Mouse (Mus musculus): ENCODE data around the gene C1qc. TPM values are rescaled to one million over a fixed set of nuclear protein-coding genes. Genes with fewer than 3 reads are reported as not detected.

The C1qc gene
- polyA plus RNA-seq, 1 experiment = not detected

DNA sequence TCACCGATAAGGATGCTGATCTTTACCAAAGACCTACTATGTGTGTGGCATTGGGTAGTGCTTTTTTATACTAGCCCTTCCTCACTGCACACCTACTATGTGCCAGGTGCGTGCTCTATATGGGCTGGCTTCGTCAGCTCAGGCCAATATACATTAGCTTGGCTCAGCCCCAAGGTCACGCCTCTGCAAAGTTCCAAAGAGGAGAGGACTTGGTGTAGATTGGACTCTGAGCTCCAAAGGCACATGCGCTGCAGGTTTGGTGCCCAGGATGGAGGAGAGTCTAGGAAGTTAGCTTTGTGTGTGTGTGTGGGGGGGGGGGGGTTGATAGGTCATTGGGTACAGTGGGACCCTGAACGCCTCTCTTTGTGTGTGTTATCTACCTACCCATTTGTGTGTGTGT, 24.5 kb downstream of the C1qc start:
- Histone ChIP-seq H3K27me3 (ENCODE audit: control insufficient read depth, insufficient read depth, insufficient read length) (peaks cover 49% of the 10 kb centered on the region), H3K79me3 (ENCODE audit: low read depth) (no peaks in the 10 kb centered on the region), H3ac (ENCODE audit: control insufficient read depth, insufficient read length, low read depth) (no peak overlapping the region), H3K79me2 (ENCODE audit: control insufficient read depth, insufficient read depth) (no peaks in the 10 kb centered on the region), H3K4me3 (ENCODE audit: insufficient read depth, poor library complexity, severe bottlenecking) (no peak overlapping the region), H3K36me3 (ENCODE audit: control insufficient read depth, insufficient read depth) (no peaks in the 10 kb centered on the region)
- TF ChIP-seq MYOD1 (IDR thresholded peaks at IDR 0.05; ENCODE audit: control insufficient read depth, insufficient read length, low read depth) (no peak), FOSL1 (IDR thresholded peaks at IDR 0.05; ENCODE audit: insufficient read depth, low read length, poor library complexity, severe bottlenecking) (no peak), CTCF (IDR thresholded peaks at IDR 0.05; ENCODE audit: control insufficient read depth, insufficient read depth, insufficient read length) (no peak), MAX (IDR thresholded peaks at IDR 0.05) (no peak), CEBPB (IDR thresholded peaks at IDR 0.05; ENCODE audit: low read depth) (no peak), USF1 (IDR thresholded peaks at IDR 0.05; ENCODE audit: low read depth) (no peak), MYOG (IDR thresholded peaks at IDR 0.05; ENCODE audit: control insufficient read depth, extremely low read depth, insufficient read length) (no peak)

- TF ChIP-seq MYOD1 (IDR thresholded peaks at IDR 0.05; ENCODE audit: control insufficient read depth, insufficient read length, low read depth) (no peak), MAX (IDR thresholded peaks at IDR 0.05) (no peak), MYOG (IDR thresholded peaks at IDR 0.05; ENCODE audit: control insufficient read depth, extremely low read depth, insufficient read length) (no peak), FOSL1 (IDR thresholded peaks at IDR 0.05; ENCODE audit: insufficient read depth, low read length, poor library complexity, severe bottlenecking) (no peak), CEBPB (IDR thresholded peaks at IDR 0.05; ENCODE audit: low read depth) (no peak), CTCF (IDR thresholded peaks at IDR 0.05; ENCODE audit: control insufficient read depth, insufficient read depth, insufficient read length) (no peak), USF1 (IDR thresholded peaks at IDR 0.05; ENCODE audit: low read depth) (no peak)
- no peaks in the 10 kb centered on the region for H3K36me3 ChIP-seq (ENCODE audit: control insufficient read depth, insufficient read depth)
- H3ac ChIP-seq (ENCODE audit: control insufficient read depth, insufficient read length, low read depth) = no peak overlapping the region
- no peak overlapping the region for H3K4me3 ChIP-seq (ENCODE audit: insufficient read depth, poor library complexity, severe bottlenecking)
- peaks cover 54% of the 10 kb centered on the region for H3K27me3 ChIP-seq (ENCODE audit: control insufficient read depth, insufficient read depth, insufficient read length)
- H3K79me2 ChIP-seq (ENCODE audit: control insufficient read depth, insufficient read depth) = no peaks in the 10 kb centered on the region
- no peaks in the 10 kb centered on the region for H3K79me3 ChIP-seq (ENCODE audit: low read depth)
These were observed 25.0 kb downstream of the C1qc start for GRCm38 (mm10) chr4:136867690-136868345.

DNA sequence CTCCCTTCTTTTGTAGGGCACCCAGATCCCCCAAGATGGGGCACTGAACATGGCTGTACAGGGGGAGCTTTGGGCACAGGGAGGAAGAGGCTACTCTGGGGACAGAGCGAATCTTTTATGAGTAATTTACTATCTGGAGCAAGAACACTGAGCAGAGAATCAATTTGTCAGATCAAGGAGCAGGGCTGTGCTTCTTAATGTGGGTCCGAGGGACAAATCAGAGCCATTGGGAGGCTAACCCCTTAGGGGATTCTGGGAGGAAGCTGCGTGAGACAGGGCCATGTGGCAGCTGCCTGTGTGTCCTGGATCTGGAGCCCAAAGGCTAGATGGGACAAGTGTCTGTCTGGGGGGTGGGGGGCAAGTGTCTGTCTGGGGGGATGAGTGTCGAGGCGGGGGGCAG, 27.3 kb downstream of the C1qc start:
- Histone ChIP-seq H3K79me3 (ENCODE audit: low read depth) (no peaks in the 10 kb centered on the region), H3K27me3 (ENCODE audit: control insufficient read depth, insufficient read depth, insufficient read length) (peaks cover 62% of the 10 kb centered on the region), H3K36me3 (ENCODE audit: control insufficient read depth, insufficient read depth) (no peaks in the 10 kb centered on the region), H3ac (ENCODE audit: control insufficient read depth, insufficient read length, low read depth) (no peak overlapping the region), H3K4me3 (ENCODE audit: insufficient read depth, poor library complexity, severe bottlenecking) (no peak overlapping the region), H3K79me2 (ENCODE audit: control insufficient read depth, insufficient read depth) (no peaks in the 10 kb centered on the region)
- no peak for TF ChIP-seq FOSL1 (IDR thresholded peaks at IDR 0.05; ENCODE audit: insufficient read depth, low read length, poor library complexity, severe bottlenecking)
- no peak for TF ChIP-seq MAX (IDR thresholded peaks at IDR 0.05)
- no peak for TF ChIP-seq USF1 (IDR thresholded peaks at IDR 0.05; ENCODE audit: low read depth)
- TF ChIP-seq CEBPB (IDR thresholded peaks at IDR 0.05; ENCODE audit: low read depth) = no peak

- no peak overlapping the region for H3ac ChIP-seq (ENCODE audit: control insufficient read depth, insufficient read length, low read depth)
- no peak for TF ChIP-seq USF1 (IDR thresholded peaks at IDR 0.05; ENCODE audit: low read depth)
- TF ChIP-seq CTCF (IDR thresholded peaks at IDR 0.05; ENCODE audit: control insufficient read depth, insufficient read depth, insufficient read length) = no peak
- TF ChIP-seq CEBPB (IDR thresholded peaks at IDR 0.05; ENCODE audit: low read depth) = no peak
- no peak for TF ChIP-seq MYOG (IDR thresholded peaks at IDR 0.05; ENCODE audit: control insufficient read depth, extremely low read depth, insufficient read length)
- TF ChIP-seq FOSL1 (IDR thresholded peaks at IDR 0.05; ENCODE audit: insufficient read depth, low read length, poor library complexity, severe bottlenecking) = no peak
- no peak for TF ChIP-seq MAX (IDR thresholded peaks at IDR 0.05)
- TF ChIP-seq MYOD1 (IDR thresholded peaks at IDR 0.05; ENCODE audit: control insufficient read depth, insufficient read length, low read depth) = no peak
- H3K79me2 ChIP-seq (ENCODE audit: control insufficient read depth, insufficient read depth) = no peaks in the 10 kb centered on the region
- no peaks in the 10 kb centered on the region for H3K79me3 ChIP-seq (ENCODE audit: low read depth)
- peaks cover 57% of the 10 kb centered on the region for H3K27me3 ChIP-seq (ENCODE audit: control insufficient read depth, insufficient read depth, insufficient read length)
- no peak overlapping the region for H3K4me3 ChIP-seq (ENCODE audit: insufficient read depth, poor library complexity, severe bottlenecking)
- H3K36me3 ChIP-seq (ENCODE audit: control insufficient read depth, insufficient read depth) = no peaks in the 10 kb centered on the region
These were observed 28.0 kb downstream of the C1qc start for GRCm38 (mm10) chr4:136864751-136865470.

GRCm38 (mm10) chr4:136863517-136863916, 29.3 kb downstream of the C1qc start:
- no peak overlapping the region for H3K4me3 ChIP-seq (ENCODE audit: insufficient read depth, poor library complexity, severe bottlenecking)
- H3K36me3 ChIP-seq (ENCODE audit: control insufficient read depth, insufficient read depth) = no peaks in the 10 kb centered on the region
- H3K79me3 ChIP-seq (ENCODE audit: low read depth) = no peaks in the 10 kb centered on the region
- no peaks in the 10 kb centered on the region for H3K79me2 ChIP-seq (ENCODE audit: control insufficient read depth, insufficient read depth)
- H3ac ChIP-seq (ENCODE audit: control insufficient read depth, insufficient read length, low read depth) = no peak overlapping the region
- TF ChIP-seq USF1 (IDR thresholded peaks at IDR 0.05; ENCODE audit: low read depth) (no peak), MAX (IDR thresholded peaks at IDR 0.05) (no peak), FOSL1 (IDR thresholded peaks at IDR 0.05; ENCODE audit: insufficient read depth, low read length, poor library complexity, severe bottlenecking) (no peak), MYOD1 (IDR thresholded peaks at IDR 0.05; ENCODE audit: control insufficient read depth, insufficient read length, low read depth) (no peak), MYOG (IDR thresholded peaks at IDR 0.05; ENCODE audit: control insufficient read depth, extremely low read depth, insufficient read length) (no peak), CTCF (IDR thresholded peaks at IDR 0.05; ENCODE audit: control insufficient read depth, insufficient read depth, insufficient read length) (no peak), CEBPB (IDR thresholded peaks at IDR 0.05; ENCODE audit: low read depth) (no peak)
- peaks cover 59% of the 10 kb centered on the region for H3K27me3 ChIP-seq (ENCODE audit: control insufficient read depth, insufficient read depth, insufficient read length)

Data from C2C12 (cell line).